Mouse (Mus musculus): ENCODE measurements at regions not wholly inside any gene's neighbourhood (a gene's known extent, or its start where the extent isn't known, plus 50 kb on each side); places are given as distances from the start of the nearest gene placed in this dataset.

DNA sequence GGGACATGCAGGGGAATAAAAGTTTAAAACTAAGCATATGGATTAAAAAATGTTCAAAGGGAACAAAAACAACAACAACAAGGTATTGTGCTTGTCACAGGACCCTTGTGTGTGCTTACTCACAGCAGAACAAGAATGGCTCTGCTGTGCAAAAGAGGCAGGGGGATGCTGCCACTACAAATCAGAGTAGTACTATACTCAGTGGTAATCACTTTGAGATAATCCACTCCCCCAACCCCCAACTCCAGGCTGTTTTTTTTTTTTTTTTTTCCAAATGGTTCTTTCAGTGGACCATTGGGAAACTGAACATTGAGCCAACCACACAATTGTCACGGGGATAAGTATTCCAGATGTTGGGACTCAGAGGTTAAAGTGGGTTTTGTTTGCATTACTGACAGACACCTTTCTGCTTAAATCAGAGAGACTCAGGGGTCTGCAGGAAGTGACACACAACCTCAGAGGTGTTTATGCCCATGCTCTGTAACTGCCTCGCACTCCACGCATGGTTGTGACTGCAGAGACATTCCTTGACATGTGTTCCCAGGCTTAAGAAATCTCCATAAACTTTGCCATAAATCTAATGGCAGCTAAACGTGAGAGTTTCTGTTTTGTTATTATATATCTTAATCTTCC lies 461.7 kb upstream of the Cited2 start:
- ATAC-seq (ENCODE audit: insufficient read depth) (no peak), DNase-seq (ENCODE audit: low read depth in 3 of 3, low spot score in 3 of 3) (no peak)
- H3K27ac ChIP-seq = no peak overlapping the region
- H3K36me3 ChIP-seq (replicated peaks; ENCODE audit: control insufficient read depth, insufficient read depth, low read depth) = no peaks in the 10 kb centered on the region
- 53% methylated on average over 4 of the region's 4 CpGs for WGBS (ENCODE audit: insufficient replicate concordance)
- no peaks in the 10 kb centered on the region for H3K4me1 ChIP-seq (replicated peaks; ENCODE audit: control insufficient read depth in 2 of 2, insufficient read depth in 2 of 2, low read length in 1 of 2)
- H3K4me3 ChIP-seq (ENCODE audit: insufficient read depth in 1 of 2, low read depth in 2 of 2, low read length in 2 of 2) = no peak overlapping the region
- no peak for TF ChIP-seq EP300 (IDR thresholded peaks at IDR 0.05; ENCODE audit: low read depth)
- no peak for TF ChIP-seq CTCF (IDR thresholded peaks at IDR 0.05; ENCODE audit: low read depth)
- no peak overlapping the region for H3K4me2 ChIP-seq (ENCODE audit: low read depth)
- no peaks in the 10 kb centered on the region for H3K9me3 ChIP-seq (ENCODE audit: control insufficient read depth, low read length)
- H3K9ac ChIP-seq (replicated peaks) = no peak overlapping the region
- no peaks in the 10 kb centered on the region for H3K27me3 ChIP-seq (ENCODE audit: control insufficient read depth, insufficient read depth, low read length)

GRCm38 (mm10) chr10:17261825-17262205 lies 461.2 kb upstream of the Cited2 start:
- WGBS (ENCODE audit: insufficient replicate concordance) = 34% methylated on average over 3 of the region's 3 CpGs
- Histone ChIP-seq H3K4me1 (replicated peaks; ENCODE audit: control insufficient read depth in 2 of 2, insufficient read depth in 2 of 2, low read length in 1 of 2) (no peaks in the 10 kb centered on the region), H3K4me2 (ENCODE audit: low read depth) (no peak overlapping the region), H3K27ac (no peak overlapping the region), H3K27me3 (ENCODE audit: control insufficient read depth, insufficient read depth, low read length) (no peaks in the 10 kb centered on the region), H3K9me3 (ENCODE audit: control insufficient read depth, low read length) (no peaks in the 10 kb centered on the region), H3K36me3 (replicated peaks; ENCODE audit: control insufficient read depth, insufficient read depth, low read depth) (no peaks in the 10 kb centered on the region), H3K4me3 (ENCODE audit: insufficient read depth in 1 of 2, low read depth in 2 of 2, low read length in 2 of 2) (no peak overlapping the region), H3K9ac (replicated peaks) (no peak overlapping the region)
- TF ChIP-seq EP300 (IDR thresholded peaks at IDR 0.05; ENCODE audit: low read depth) (no peak), CTCF (IDR thresholded peaks at IDR 0.05; ENCODE audit: low read depth) (no peak)
- no peak for ATAC-seq (ENCODE audit: insufficient read depth)
- no peak for DNase-seq (ENCODE audit: low read depth in 3 of 3, low spot score in 3 of 3)

GRCm38 (mm10) chr10:17272646-17273045 lies 450.4 kb upstream of the Cited2 start:
- Histone ChIP-seq H3K4me3 (ENCODE audit: insufficient read depth in 1 of 2, low read depth in 2 of 2, low read length in 2 of 2) (no peak overlapping the region), H3K4me1 (replicated peaks; ENCODE audit: control insufficient read depth in 2 of 2, insufficient read depth in 2 of 2, low read length in 1 of 2) (no peaks in the 10 kb centered on the region), H3K9me3 (ENCODE audit: control insufficient read depth, low read length) (no peaks in the 10 kb centered on the region), H3K27ac (no peak overlapping the region), H3K27me3 (ENCODE audit: control insufficient read depth, insufficient read depth, low read length) (no peaks in the 10 kb centered on the region), H3K36me3 (replicated peaks; ENCODE audit: control insufficient read depth, insufficient read depth, low read depth) (no peaks in the 10 kb centered on the region), H3K4me2 (ENCODE audit: low read depth) (no peak overlapping the region), H3K9ac (replicated peaks) (no peak overlapping the region)
- ATAC-seq (ENCODE audit: insufficient read depth) (no peak), DNase-seq (ENCODE audit: low read depth in 3 of 3, low spot score in 3 of 3) (no peak)
- WGBS (ENCODE audit: insufficient replicate concordance) = 53% methylated on average over 5 of the region's 5 CpGs
- TF ChIP-seq EP300 (IDR thresholded peaks at IDR 0.05; ENCODE audit: low read depth) (no peak), CTCF (IDR thresholded peaks at IDR 0.05; ENCODE audit: low read depth) (no peak)

GRCm38 (mm10) chr10:17273855-17274254 lies 449.2 kb upstream of the Cited2 start:
- no peak overlapping the region for H3K4me3 ChIP-seq (ENCODE audit: insufficient read depth in 1 of 2, low read depth in 2 of 2, low read length in 2 of 2)
- no peaks in the 10 kb centered on the region for H3K36me3 ChIP-seq (replicated peaks; ENCODE audit: control insufficient read depth, insufficient read depth, low read depth)
- H3K9ac ChIP-seq (replicated peaks) = no peak overlapping the region
- no peak overlapping the region for H3K4me2 ChIP-seq (ENCODE audit: low read depth)
- no peak for ATAC-seq (ENCODE audit: insufficient read depth)
- H3K27ac ChIP-seq = no peak overlapping the region
- no peak for TF ChIP-seq EP300 (IDR thresholded peaks at IDR 0.05; ENCODE audit: low read depth)
- TF ChIP-seq CTCF (IDR thresholded peaks at IDR 0.05; ENCODE audit: low read depth) = no peak
- no peaks in the 10 kb centered on the region for H3K4me1 ChIP-seq (replicated peaks; ENCODE audit: control insufficient read depth in 2 of 2, insufficient read depth in 2 of 2, low read length in 1 of 2)
- no peak for DNase-seq (ENCODE audit: low read depth in 3 of 3, low spot score in 3 of 3)
- no peaks in the 10 kb centered on the region for H3K27me3 ChIP-seq (ENCODE audit: control insufficient read depth, insufficient read depth, low read length)
- 48% methylated on average over 3 of the region's 3 CpGs for WGBS (ENCODE audit: insufficient replicate concordance)
- no peaks in the 10 kb centered on the region for H3K9me3 ChIP-seq (ENCODE audit: control insufficient read depth, low read length)

- Histone ChIP-seq H3K4me3 (ENCODE audit: insufficient read depth in 1 of 2, low read depth in 2 of 2, low read length in 2 of 2) (no peak overlapping the region), H3K36me3 (replicated peaks; ENCODE audit: control insufficient read depth, insufficient read depth, low read depth) (no peaks in the 10 kb centered on the region), H3K4me2 (ENCODE audit: low read depth) (no peak overlapping the region), H3K9me3 (ENCODE audit: control insufficient read depth, low read length) (no peaks in the 10 kb centered on the region), H3K9ac (replicated peaks) (no peak overlapping the region), H3K27ac (no peak overlapping the region), H3K4me1 (replicated peaks; ENCODE audit: control insufficient read depth in 2 of 2, insufficient read depth in 2 of 2, low read length in 1 of 2) (no peaks in the 10 kb centered on the region), H3K27me3 (ENCODE audit: control insufficient read depth, insufficient read depth, low read length) (no peaks in the 10 kb centered on the region)
- ATAC-seq (ENCODE audit: insufficient read depth) (no peak), DNase-seq (ENCODE audit: low read depth in 3 of 3, low spot score in 3 of 3) (no peak)
- WGBS (ENCODE audit: insufficient replicate concordance) = 33% methylated on average over 1 of the region's 1 CpGs
- TF ChIP-seq CTCF (IDR thresholded peaks at IDR 0.05; ENCODE audit: low read depth) (no peak), EP300 (IDR thresholded peaks at IDR 0.05; ENCODE audit: low read depth) (no peak)
Observed at GRCm38 (mm10) chr10:17275214-17275613, 447.8 kb upstream of the Cited2 start.

Data from liver, embryonic 14.5 days (tissue).